Mouse (Mus musculus) kidney, adult 2 months (tissue): ENCODE measurements around the gene Chrna1. TPM values are rescaled to one million over a fixed set of nuclear protein-coding genes. Genes with fewer than 3 reads are reported as not detected.

Source experiments
- DNase-seq: peaks from one replicate; pipeline ENCODE4 v3.0.0; 2021
- H3K27ac ChIP-seq: fragments of 200-500 bp; 2 replicates; pipeline ENCODE4 v1.5.1; 2012; ENCODE audit warnings: low read depth, low read length, control low read depth, inconsistent platforms; ENCODE audit not compliant: insufficient read depth
- H3K27me3 ChIP-seq: fragments of 200-500 bp; replicated peaks from 2 replicates; pipeline ENCODE4 v1.6.1; 2012; ENCODE audit warnings: mild to moderate bottlenecking, moderate library complexity, low read length, inconsistent platforms; ENCODE audit not compliant: control insufficient read depth, insufficient read depth
- H3K36me3 ChIP-seq: fragments of 200-500 bp; 2 replicates; pipeline ENCODE4 v1.6.1; 2012; ENCODE audit warnings: mild to moderate bottlenecking, moderate library complexity, low read length, inconsistent platforms; ENCODE audit not compliant: control insufficient read depth, insufficient read depth
- H3K4me1 ChIP-seq: fragments of 200-500 bp; 2 replicates; pipeline ENCODE4 v1.6.1; 2011; ENCODE audit warnings: low read length; ENCODE audit not compliant: control insufficient read depth, insufficient read depth
- H3K4me3 ChIP-seq: fragments of 200-500 bp; 2 replicates; pipeline ENCODE4 v1.5.1; 2011; ENCODE audit warnings: mild to moderate bottlenecking, low read depth, low read length, control low read depth; ENCODE audit not compliant: insufficient read depth
- CTCF ChIP-seq: fragments of 200-500 bp; conservative IDR thresholded peaks from 2 replicates; pipeline ENCODE4 v1.5.1; 2011; ENCODE audit warnings: low read depth, mild to moderate bottlenecking, control low read depth, low read length, moderate library complexity, mixed read lengths; ENCODE audit not compliant: insufficient read depth, insufficient read length
- POLR2A ChIP-seq: fragments of 200-500 bp; IDR thresholded peaks from one replicate; pipeline ENCODE4 v1.6.1; 2011; ENCODE audit warnings: low read depth, low read length, control low read depth
- WGBS: fragments of 180-500 bp; shearing (Covaris S2); methylation state at CpG from one replicate; pipeline ENCODE4 v1.1.7; 2018; 5-methylcytosine and 5-hydroxymethylcytosine counted together
- polyA plus RNA-seq: library from polyadenylated mRNA; depleted of rRNA; stranded (reverse); fragments of >200 nt; gene quantifications from 2 replicates; pipeline ENCODE4 v1.2.3, GENCODE M21; 2012

Chrna1 gene
- polyA plus RNA-seq, 1 experiment = not detected

- no peak overlapping the region for H3K27ac ChIP-seq
- no peak for DNase-seq
- TF ChIP-seq POLR2A = no peak
- no peak for TF ChIP-seq CTCF
- H3K36me3 ChIP-seq = no peaks in the 10 kb centered on the region
- 71% methylated on average over 6 of the region's 6 CpGs for WGBS
- peaks cover 15% of the 10 kb centered on the region for H3K4me1 ChIP-seq
- no peak overlapping the region for H3K4me3 ChIP-seq
- no peaks in the 10 kb centered on the region for H3K27me3 ChIP-seq
Observed at GRCm38 (mm10) chr2:73611798-73612197, 31.7 kb upstream of the Chrna1 start.

DNA sequence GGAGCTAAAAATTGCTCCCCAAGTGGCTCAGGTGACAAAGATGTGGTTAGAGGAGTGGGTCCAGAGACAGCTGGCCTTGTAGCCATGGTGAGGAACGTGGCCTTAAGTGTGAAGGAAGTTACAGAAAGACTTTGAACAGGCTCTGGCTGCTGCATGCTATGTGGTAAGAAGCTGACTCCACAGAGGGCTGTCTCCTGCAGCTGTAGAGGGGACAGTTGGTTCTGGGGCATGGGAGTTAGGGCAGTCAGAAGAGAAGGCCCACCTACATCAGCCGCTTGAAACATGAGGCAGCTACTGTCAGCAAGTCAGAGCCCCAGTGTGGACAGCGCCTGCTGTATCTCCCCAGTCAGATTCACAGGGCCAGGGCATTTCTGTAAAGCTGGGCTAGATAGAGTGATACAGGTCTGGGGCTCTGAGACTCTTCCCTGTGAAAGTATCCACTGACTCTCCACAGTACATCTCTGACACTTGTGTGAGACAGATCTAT, 29.6 kb upstream of the Chrna1 start:
- no peak overlapping the region for H3K4me3 ChIP-seq
- DNase-seq = no peak
- no peaks in the 10 kb centered on the region for H3K27me3 ChIP-seq
- no peaks in the 10 kb centered on the region for H3K36me3 ChIP-seq
- TF ChIP-seq CTCF (no peak), POLR2A (no peak)
- no peak overlapping the region; the same call in 1 of the 2 replicates for H3K27ac ChIP-seq
- WGBS = 81% methylated on average over 3 of the region's 3 CpGs
- H3K4me1 ChIP-seq = 0 out of 2 replicates have a peak, but pooled peaks cover 7% of the 10 kb centered on the region

DNA sequence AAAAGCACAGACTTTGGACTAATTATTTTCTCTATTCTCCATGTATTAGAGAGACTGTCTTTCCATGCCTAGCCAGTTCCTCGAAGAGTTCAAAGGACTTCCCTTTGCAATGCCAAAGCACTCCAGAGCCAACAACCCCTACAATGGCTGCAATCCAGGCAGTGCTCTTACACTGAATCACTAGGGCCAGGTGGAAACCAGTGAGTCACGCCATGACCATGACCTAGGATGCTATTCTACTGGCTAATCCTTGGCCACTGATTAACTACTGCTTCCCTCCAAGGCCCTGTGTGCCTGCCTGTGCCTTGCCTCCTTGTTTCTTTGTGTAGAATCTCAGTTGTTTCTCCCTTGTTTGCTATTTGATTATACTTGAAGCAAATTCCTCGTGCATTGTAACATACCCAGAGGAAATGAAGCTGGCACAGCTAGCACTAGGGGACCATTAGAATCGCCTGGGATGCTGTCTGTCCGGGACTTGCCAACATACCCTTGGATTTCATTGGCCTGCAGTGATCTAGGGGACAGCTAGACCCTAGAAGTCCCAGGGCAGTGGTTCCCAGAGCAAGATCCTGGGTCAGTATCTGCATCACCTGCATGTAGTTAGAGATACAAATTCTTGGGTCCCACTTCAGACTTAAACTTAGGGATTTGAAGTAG, 29.1 kb upstream of the Chrna1 start:
- Histone ChIP-seq H3K27me3 (no peaks in the 10 kb centered on the region), H3K27ac (no peak overlapping the region; the same call in 1 of the 2 replicates), H3K36me3 (no peaks in the 10 kb centered on the region), H3K4me1 (0 out of 2 replicates have a peak, but pooled peaks cover 7% of the 10 kb centered on the region), H3K4me3 (no peak overlapping the region)
- TF ChIP-seq CTCF (no peak), POLR2A (no peak)
- peak; percentile 93 for DNase-seq
- WGBS = 50% methylated on average over 5 of the region's 5 CpGs

DNA sequence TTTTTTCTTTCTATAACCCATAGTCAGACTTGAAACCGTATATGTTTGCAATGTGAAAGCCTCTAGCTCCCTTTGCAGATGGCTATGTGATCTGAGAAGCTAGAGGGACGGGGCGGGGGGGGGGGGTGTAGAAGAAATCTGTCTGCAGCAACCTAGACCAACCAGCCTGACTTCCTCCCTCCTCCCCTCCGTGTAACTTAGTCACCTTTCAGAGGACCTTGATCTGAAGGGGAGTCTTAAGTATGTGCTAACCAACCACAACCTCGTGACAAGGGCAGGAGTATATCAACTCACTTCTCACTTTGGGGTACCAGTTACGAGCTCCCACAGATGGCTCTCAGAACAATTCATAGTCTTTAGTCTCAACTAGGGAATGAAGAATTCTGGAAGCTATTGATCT, 28.3 kb upstream of the Chrna1 start:
- Histone ChIP-seq H3K4me3 (no peak overlapping the region), H3K4me1 (0 out of 2 replicates have a peak, but pooled peaks cover 7% of the 10 kb centered on the region), H3K36me3 (no peaks in the 10 kb centered on the region), H3K27ac (no peak overlapping the region), H3K27me3 (no peaks in the 10 kb centered on the region)
- no peak for DNase-seq
- TF ChIP-seq CTCF (no peak), POLR2A (no peak)
- WGBS = 68% methylated on average over 6 of the region's 6 CpGs

DNA sequence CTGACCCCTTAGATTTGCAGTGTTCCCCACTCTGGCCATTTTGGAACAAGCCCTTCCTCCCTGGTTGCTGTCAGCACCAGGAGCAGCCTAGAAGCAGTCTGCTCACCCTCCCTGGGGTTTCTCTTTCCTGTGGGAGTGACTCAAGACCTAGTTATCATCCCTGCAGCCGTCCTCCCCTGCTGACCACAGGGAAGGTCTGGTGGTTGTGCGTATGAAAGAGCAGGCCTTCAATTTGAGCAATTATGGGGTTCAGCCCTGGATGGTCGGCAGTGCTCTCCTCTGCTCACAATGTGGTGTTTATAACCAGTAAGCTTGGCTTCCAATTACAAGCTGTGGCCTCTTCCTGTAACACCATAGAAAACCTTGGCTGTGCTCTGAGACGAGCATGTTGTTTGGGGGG, 27.5 kb upstream of the Chrna1 start:
- 60% methylated on average over 4 of the region's 4 CpGs for WGBS
- H3K27ac ChIP-seq = no peak overlapping the region
- H3K36me3 ChIP-seq = no peaks in the 10 kb centered on the region
- no peak overlapping the region for H3K4me3 ChIP-seq
- H3K4me1 ChIP-seq = 0 out of 2 replicates have a peak, but pooled peaks cover 7% of the 10 kb centered on the region
- H3K27me3 ChIP-seq = no peaks in the 10 kb centered on the region
- DNase-seq = no peak
- TF ChIP-seq CTCF (no peak), POLR2A (no peak)

DNA sequence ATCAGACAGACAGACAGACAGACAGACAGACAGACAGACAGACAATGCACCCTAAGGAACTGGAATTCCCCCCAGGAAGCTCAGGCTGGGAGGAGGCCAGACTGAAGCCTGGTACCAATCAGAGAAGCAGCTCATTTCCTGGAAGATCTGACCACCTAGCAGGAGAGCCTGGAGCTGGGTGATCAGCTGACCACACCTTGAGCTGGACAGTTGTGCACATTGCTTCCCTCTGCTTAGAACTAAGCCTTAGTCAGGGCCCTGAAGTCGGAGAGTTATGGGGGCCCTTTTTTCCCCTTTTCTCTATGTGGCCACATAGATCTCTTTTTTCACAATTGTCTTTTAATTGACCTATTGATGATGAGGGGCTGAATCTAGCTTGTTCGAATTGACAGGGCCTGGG, 27.0 kb upstream of the Chrna1 start:
- Histone ChIP-seq H3K4me1 (0 out of 2 replicates have a peak, but pooled peaks cover 7% of the 10 kb centered on the region), H3K4me3 (no peak overlapping the region), H3K27me3 (no peaks in the 10 kb centered on the region), H3K36me3 (no peaks in the 10 kb centered on the region), H3K27ac (no peak overlapping the region)
- TF ChIP-seq POLR2A (no peak), CTCF (no peak)
- DNase-seq = no peak
- 74% methylated on average over 2 of the region's 2 CpGs for WGBS

DNA sequence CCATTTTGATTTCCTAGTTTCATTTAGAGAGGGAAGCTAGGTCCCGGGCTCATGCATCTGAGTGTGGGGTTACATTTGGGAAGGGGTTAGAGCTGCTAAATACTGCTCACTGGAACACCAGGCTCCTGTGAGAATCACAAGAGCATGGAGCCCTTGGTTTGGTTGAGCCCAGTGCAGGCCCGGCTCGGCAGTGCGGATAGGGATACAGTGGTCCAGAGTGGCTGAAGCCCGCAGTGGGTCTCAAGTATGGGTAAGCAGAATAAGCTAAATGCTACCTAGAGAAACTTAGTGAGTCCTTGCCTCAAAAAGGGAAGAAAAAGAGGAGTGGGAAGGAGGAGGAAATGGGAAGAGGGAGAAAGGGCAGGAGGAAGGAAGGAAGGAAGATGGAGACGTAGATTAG, 26.5 kb upstream of the Chrna1 start:
- no peak for DNase-seq
- 91% methylated on average over 6 of the region's 6 CpGs for WGBS
- no peak for TF ChIP-seq POLR2A
- TF ChIP-seq CTCF = no peak
- no peaks in the 10 kb centered on the region for H3K27me3 ChIP-seq
- no peaks in the 10 kb centered on the region for H3K36me3 ChIP-seq
- H3K4me1 ChIP-seq = 0 out of 2 replicates have a peak, but pooled peaks cover 7% of the 10 kb centered on the region
- H3K4me3 ChIP-seq = no peak overlapping the region
- H3K27ac ChIP-seq = no peak overlapping the region
